Mouse (Mus musculus): Measurements from ENCODE around the gene Cyb5r1.
"Not testable (repeated sequence)": the region's sequence is repeated elsewhere in the genome, so short reads cannot be mapped to it uniquely, and the experiment has no call there.

Cyb5r1 gene

DNA sequence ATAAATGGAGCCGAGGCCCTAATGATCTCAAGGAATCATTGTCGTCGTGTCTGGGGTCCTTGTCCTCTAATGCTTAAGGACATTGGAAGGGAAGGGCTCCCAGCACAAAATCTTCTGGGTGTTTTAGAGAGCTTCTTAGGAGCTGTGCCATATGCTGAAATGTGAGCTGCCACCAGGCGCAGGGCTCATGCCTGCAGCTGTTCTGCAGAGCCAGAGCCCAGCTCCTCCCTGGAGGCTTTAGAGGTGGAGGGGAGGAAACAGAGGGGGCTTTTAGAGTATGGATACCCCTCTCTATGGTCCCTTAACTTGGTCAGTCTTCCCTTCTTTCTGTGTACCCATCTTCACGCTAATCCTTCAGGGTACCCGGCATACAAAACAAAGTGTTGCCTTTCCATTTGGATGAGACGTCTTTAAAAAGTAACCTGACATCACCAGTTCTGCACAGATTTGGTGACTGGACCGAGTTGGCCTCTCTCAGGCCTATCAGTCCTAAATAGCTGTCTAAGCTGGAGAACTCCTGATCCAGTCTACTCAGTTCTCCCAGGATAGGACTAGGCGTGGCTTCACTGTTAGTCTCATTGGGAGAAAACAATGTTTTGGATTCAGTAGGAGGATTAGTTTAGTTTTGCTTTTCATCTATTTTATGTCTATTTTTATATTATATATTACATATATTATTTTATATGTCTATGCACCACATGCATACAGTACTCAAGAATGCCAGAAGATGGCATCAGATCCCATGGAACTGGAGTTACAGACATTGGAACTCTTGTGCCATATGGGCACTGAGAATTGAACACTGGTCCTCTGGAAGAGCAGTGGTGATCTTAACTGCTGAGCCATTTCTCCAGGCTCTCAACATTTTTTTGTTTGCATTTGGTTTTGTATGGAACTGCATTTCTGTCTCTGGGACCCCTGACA, 6.6 kb downstream of the Cyb5r1 start:
- in situ Hi-C loops (cut with MboI; ENCODE audit: unreplicated experiment in 2 of 2), result loop anchor here in 1 of 2 experiments (10.0 kb wide), 1 partner anchor 47 kb away; the partner anchor contains the start of gene Tmem183a

DNA sequence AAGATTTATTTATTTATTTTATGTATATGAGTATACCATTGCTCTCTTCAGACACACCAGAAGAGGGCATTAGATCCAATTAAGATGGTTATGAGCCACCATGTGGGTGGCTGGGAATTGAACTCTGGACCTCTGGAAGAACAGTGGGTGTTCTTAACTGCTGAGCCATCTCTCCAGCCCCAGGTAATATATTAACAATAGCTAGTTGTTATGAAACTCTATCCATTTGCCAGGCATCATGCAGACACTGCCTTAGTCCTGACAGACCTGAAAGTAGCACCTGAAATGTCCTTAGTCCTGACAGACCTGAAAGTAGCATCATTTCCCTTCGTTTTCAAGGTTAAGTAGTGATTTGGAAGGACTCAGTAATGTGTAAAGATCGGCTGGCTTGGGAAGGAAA, 8.7 kb downstream of the Cyb5r1 start:
- in situ Hi-C loops (cut with MboI; ENCODE audit: unreplicated experiment in 2 of 2), result loop anchor here in 1 of 2 experiments (10.0 kb wide), 1 partner anchor 49 kb away; the partner anchor contains the start of gene Tmem183a

DNA sequence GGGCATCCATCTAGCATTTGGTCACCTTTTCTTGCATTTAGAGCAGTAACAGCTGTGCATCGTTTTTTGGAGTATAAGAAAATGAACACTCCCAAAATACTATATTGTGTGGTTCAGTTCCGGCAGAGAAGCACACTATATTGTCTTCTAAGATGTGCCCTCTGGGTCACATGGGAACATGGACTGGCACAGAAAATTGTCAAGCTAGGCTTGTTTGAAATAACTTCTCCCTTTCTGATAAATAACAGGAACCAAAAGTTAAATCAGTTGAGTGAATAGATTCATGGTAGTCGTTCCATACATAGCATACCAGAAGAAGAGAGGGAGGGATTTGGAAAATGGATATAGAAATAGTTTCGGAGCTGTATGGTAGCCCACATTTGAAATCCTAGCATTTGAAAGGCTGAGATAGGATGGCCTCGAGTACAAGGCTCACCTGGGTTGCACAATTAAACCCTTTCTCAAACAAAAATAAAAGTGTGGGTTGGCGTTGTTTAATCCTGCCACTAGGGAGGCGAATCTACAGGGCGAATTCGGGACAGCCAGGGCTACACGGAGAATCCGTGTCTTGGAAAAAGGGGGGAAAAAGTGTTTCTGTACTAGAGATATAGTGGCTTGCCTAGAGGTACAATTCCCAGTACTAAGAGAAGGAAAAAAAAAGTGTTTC, 9.3 kb downstream of the Cyb5r1 start:
- in situ Hi-C loops (cut with MboI; ENCODE audit: unreplicated experiment in 2 of 2), result loop anchor here (5.0 to 10.0 kb wide), 2 partner anchors 50 to 52 kb away; partner anchors contain the start of gene Tmem183a (in 2 of the 2)

DNA sequence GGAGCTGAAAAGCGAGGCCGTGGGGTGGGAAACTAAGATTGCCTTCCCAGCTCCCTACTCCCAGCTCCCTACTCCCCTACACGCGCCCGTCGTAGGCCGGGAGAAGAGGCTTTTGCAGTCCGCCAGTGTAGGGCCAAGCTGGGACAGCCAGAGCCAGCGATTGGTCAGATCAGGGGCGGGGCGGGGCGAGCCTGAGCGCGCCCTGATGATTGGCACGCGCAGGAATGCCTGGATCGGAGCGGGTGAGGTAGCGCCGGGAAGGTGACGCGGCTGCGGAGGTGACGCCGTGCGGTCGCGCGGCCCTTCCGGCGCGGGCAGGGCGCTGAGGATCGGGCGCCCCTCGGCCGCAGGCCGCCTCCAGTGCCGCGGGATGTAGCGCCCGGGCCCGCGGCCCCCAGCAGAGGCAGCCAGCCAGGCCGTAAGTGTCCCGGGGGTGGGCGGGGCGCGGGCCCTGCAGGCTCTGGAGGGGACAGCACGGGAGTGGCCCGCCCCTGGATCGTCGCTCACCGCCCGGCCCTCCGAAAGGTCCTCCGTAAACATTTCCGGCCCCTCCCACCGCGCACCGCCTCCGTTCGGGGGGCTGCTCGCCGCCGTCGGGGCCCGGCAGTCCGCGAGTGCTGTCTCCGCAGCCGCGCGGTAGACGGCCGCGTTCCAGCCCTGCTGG, 9.9 kb downstream of the Cyb5r1 start, which contains the start of gene Adipor1:
TSS of gene Adipor1 (plus strand) at position 211 of the 664 bp plus-strand sequence.
- in situ Hi-C loops (cut with MboI; ENCODE audit: unreplicated experiment in 2 of 2), result loop anchor here (5.0 to 10.0 kb wide), 2 partner anchors 50 to 53 kb away; partner anchors contain the start of gene Tmem183a (in 2 of the 2)

DNA sequence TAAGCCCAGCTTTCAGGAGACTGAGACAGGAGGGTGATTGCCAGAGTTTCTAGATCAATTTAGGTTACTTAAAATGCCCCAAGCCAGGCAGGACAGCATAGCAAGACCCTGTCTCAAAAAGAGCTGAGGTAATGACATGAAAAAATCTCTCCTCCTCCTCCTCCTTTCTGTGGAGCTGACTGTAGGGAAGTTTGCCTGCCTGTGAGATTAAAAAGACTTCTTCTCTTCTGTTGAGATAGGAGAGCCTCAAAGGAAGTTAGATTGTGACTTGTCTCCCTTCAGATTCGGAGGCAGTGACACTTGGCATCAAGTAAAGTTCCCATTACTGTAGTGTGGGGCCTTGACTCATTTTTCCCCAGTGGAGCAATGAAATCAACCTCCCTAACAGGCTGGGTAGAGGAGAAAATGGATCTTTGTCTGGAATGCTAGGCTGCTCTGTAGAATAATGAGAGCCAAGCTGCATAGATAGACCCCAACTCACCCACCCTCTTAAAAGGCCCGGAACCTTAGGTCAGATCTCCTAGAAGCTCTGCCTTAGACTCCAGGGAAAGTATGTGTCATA, 13.1 kb downstream of the Cyb5r1 start:
- in situ Hi-C loops (cut with MboI; ENCODE audit: unreplicated experiment in 2 of 2), result loop anchor here (5.0 to 10.0 kb wide), 2 partner anchors 54 to 56 kb away; partner anchors contain the start of gene Tmem183a (in 2 of the 2)

DNA sequence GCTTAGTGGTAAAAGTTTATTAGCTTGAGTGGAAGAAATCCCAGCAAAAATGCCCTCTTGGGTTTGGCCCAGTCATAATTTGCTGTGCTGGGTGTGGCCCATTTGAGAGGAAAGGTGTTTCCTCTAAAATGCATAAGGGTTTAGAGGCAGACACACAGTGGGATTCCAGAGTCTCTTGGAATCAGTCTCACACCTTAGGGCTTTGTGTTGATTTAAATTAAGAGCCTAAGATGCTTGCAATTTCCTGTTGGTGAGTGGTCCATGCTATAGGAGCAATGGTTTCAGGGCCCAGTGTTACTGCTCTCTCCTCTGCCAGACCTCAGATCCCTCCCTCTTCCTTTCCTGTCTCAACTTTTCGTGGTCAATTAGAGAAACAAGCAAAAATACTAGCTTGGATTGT, 13.8 kb downstream of the Cyb5r1 start:
- in situ Hi-C loops (cut with MboI; ENCODE audit: unreplicated experiment in 2 of 2), result loop anchor here (5.0 to 10.0 kb wide), 2 partner anchors 54 to 57 kb away; partner anchors contain the start of gene Tmem183a (in 2 of the 2)

DNA sequence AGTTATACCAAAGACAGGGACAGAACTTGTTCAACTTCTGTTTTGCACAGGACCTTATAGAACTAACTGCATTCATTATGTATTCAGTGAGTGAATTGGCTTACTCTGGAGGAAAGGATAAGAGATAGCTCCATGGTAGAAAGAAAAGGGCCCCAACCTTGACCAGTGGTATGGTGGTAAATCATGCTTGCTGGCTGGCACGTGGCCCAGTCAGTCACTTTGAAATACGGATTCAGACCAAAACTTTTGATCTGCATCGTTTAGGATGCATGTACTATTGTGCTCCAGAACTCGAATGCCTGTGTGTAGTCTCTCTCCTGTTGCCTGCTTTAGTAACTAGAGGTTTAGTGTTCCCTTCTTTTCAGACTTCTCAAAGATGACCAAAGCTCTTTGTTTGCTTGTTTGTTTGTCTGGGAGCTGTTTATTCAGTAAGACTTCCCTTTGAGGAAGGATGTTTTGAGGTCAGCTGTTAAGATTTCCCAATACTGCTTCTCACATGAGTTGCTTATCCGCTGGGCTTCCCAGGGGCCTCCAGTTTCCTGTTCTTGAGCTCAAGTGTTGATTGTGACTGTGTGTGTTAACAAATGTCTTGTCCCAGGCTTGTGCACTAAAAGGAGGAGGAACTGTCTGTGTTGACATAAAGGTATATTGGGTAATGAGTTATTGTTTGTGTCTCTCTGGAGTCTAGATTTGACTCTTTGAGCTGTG, 14.5 kb downstream of the Cyb5r1 start:
- in situ Hi-C loops (cut with MboI; ENCODE audit: unreplicated experiment in 2 of 2), result loop anchor here (5.0 to 10.0 kb wide), 2 partner anchors 55 to 58 kb away; partner anchors contain the start of gene Tmem183a (in 2 of the 2)

DNA sequence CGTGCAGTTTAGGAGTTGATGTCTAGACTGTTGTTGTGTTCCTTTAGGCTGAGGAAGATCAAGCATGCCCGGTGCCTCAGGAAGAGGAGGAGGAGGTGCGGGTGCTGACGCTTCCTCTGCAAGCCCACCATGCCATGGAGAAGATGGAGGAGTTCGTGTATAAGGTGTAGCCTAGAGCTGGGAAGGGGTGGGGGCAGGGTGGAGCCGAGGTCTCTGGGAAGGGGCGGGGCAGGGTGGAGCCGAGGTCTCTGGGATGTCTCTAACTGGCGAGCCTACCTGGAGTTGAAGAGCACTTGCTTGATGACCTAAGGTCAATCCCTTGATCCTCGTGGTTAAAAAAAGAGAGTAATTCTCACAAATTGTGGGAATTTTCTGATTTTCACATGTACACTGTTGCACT, 18.6 kb downstream of the Cyb5r1 start:
- in situ Hi-C loops (cut with MboI; ENCODE audit: unreplicated experiment in 2 of 2), result no loop called here

DNA sequence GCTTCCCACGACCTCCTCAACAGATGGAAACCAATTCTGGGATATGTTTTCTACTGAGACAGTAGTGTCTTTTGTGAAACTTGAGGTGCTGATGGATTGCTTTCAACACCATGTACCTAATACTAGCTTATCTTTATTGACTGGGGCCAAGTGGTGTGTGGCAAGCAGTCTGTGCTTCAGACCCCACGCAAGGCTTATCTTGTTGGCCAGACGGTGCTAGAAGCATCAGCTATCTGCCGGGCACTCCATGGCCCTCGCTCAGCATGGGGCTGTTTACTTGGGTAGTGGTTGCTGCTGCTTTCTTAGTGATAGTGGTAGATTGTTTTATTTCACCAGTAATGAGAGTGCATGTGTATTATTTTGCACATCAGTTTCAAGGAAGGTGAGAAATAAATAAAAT, 20.9 kb downstream of the Cyb5r1 start:
- in situ Hi-C loops (cut with MboI; ENCODE audit: unreplicated experiment in 2 of 2), result no loop called here

DNA sequence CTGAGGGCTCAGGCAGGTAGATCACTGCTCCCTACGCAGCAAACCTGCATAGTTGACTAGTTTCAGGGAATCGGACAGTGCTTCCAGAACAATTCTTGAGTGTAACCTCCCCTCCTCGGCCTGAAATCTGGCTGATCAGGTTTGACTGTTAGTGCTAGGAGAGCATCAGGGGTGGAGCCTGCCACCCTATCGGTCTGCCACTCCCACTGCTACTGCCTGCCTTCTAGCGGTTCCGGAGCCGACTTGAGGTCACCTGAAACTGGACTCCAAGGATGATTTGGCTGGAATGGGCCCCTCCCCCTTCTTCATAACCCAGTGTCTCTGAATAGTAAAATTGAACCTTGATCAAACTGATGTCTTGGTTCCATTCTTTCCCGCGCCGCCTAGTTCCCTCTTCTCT, 27.6 kb downstream of the Cyb5r1 start:
- in situ Hi-C loops (cut with MboI; ENCODE audit: unreplicated experiment in 2 of 2), result no loop called here

DNA sequence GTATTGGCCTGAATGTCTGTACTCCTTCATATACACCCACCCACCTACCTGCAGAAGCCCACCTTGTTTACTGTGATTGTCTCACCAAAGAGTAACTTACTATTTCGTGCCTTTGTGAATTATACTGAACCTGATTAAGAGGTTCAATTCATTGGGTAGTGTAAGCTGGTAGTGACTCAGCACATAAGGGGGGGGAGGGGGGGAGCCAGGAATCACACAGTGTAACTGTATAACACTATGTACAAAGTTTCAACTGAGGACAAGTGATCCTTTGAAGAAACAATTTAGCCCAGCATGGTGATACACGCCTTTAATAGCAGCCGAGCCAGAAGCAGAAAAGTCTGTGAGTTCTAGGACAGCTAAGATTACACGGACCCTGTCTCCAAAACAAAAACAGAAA, 28.1 kb downstream of the Cyb5r1 start:
- in situ Hi-C loops (cut with MboI; ENCODE audit: unreplicated experiment in 2 of 2), result no loop called here

DNA sequence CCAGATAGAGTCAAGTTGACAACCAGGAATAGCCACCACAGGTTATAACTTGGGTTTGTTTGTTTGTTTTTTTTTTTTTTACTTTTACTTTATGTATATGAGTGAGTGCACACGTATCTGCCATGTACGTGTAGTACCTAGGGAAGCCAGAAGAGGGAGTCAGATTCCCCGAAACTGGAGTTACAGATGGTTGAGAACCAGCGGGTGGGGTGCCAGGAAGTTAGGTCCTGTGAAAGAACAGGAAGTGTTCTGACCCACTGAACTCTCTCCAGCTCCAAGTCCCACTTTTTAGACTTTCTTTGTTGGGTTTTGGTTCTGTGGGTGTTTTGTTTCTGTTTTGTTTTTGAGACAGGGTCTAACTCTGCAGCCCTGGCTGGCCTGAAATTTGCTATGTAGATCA, 30.1 kb downstream of the Cyb5r1 start:
- in situ Hi-C loops (cut with MboI; ENCODE audit: unreplicated experiment in 2 of 2), result no loop called here

DNA sequence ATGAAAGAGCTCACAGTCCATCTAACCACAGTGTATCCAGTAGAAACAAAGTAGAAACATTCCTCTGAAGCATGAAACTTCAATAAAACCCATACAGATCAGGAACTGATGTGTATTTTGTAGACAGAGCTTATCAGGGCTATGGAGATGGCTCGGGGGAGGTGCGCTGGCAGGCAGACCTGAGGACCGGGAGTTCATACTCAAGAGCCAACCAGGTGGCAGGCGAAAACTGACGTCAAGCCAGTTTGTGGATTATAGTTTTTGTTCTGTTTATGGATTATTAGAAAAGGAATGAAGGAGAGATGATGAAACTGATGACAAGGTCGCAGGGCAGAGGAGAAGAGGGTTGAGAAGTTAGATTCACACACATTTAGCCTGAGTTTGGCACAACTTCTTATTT, 35.1 kb downstream of the Cyb5r1 start:
- in situ Hi-C loops (cut with MboI; ENCODE audit: unreplicated experiment in 2 of 2), result no loop called here

DNA sequence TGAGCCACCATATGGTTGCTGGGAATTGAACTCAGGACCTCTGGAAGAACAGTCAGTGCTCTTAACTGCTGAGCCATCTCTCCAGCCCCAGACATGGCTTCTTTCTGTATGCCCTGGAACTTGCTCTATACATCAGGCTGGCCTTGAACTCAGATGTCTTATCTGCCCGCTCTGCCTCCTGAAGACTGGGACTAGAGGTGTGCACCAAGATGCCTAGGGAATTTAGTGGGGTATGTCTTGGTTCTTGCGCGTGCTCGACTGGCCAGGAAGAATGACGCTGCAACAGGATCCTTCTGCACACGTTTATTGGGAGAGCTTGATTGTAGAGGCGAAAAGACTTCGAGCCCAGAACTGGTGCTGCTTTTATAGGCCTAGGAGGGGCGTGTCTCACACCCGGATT, 36.4 kb downstream of the Cyb5r1 start:
- in situ Hi-C loops (cut with MboI; ENCODE audit: unreplicated experiment in 2 of 2), result not testable (repeated sequence)

DNA sequence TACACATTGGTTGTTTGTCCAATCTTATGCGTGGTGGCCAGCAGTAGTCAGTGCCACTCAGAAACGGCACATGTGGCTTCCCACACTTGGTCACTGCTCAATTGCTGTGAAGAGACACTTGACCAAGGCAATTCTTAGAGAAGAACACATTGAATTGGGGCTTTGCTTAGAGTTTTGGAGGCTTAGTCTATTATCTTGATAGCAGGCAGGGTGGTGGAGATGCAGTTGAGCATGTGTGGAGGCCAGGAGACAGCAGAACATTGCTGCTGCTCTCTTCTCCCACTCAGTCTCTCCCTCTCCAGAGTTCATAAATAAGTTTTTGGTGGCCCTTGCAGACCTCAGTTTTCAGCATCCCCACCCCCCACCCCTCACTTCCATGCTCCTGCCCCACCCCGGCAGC, 37.0 kb downstream of the Cyb5r1 start:
- in situ Hi-C loops (cut with MboI; ENCODE audit: unreplicated experiment in 2 of 2), result no loop called here

DNA sequence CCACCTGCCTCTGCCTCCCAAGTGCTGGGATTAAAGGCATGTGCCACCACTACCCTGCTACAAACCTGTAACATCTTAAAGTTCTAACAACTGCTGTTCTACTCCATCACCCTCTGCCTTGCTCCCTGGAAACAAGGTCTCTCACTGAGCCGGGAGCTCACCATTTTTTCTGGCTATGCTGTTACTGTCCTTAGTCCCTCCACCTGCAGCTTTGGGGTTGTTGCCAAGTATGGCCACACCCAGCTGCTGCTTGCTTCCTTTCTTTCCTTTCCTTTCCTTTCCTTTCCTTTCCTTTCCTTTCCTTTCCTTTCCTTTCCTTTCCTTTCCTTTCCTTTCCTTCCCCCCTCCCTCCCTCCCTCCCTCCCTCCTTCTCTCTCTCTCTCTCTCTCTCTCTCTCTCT, 37.9 kb downstream of the Cyb5r1 start:
- in situ Hi-C loops (cut with MboI; ENCODE audit: unreplicated experiment in 2 of 2), result not testable (repeated sequence)

DNA sequence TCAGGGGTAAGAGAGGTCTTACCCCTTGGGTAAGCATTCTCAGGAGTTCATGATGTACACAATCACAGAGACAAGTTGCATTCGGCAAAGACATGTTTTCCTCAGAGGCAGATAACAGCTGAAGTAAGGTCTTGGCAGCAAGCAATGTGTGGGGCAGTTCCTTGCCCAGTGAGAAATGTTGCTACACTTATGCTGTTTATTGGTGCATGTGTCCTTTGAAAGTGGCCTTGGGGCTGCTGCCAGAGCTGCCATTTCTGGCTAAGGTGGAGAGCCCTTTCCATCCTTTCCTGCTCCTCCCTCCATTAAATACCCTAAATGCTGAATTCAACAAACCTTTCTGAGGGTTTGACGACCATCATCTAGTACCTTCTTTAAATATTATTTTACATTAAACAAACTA, 40.1 kb downstream of the Cyb5r1 start:
- in situ Hi-C loops (cut with MboI; ENCODE audit: unreplicated experiment in 2 of 2), result no loop called here

DNA sequence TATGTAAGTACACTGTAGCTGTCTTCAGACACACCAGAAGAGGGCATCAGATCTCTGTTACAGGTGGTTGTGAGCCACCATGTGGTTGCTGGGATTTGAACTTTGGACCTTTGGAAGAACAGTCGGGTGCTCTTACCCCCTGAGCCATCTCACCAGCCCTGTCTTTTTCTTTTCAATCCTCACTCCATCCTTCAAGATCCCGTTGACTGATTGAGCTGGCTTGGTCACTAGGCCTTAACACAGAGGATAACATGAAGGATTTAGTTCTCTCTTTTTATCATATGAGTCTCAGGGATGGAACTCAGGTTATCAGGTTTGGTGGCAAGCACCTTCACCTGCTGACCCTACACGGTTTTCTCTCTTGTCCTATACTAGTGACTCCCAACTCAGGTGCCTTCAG, 43.2 kb downstream of the Cyb5r1 start:
- in situ Hi-C loops (cut with MboI; ENCODE audit: unreplicated experiment in 2 of 2), result not testable (repeated sequence)

DNA sequence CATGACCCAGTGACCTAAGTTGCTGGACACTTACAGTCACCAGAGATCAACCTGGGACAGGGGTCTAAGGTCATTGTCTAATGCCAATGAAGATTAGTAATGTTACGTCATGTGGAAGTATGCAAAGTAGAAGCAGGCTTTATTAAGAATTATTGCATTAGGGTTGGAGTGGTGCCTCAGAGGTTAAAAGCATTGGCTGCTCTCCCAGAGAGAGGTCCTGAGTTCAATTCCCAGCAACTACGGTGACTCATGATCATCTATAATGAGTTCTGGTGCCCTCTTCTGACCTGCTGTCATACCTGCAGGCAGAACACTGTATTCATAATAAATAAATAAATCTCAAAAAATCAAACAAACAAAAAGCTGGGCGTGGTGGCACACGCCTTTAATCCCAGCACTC, 44.8 kb downstream of the Cyb5r1 start:
- in situ Hi-C loops (cut with MboI; ENCODE audit: unreplicated experiment in 2 of 2), result loop anchor here (5.0 to 10.0 kb wide), 2 partner anchors 85 to 88 kb away; partner anchors contain the start of gene Tmem183a (in 2 of the 2)
